Mouse (Mus musculus): ENCODE measurements around the gene C130026I21Rik.
"Not testable (repeated sequence)": the region's sequence is repeated elsewhere in the genome, so short reads cannot be mapped to it uniquely, and the experiment has no call there.

Gene C130026I21Rik

DNA sequence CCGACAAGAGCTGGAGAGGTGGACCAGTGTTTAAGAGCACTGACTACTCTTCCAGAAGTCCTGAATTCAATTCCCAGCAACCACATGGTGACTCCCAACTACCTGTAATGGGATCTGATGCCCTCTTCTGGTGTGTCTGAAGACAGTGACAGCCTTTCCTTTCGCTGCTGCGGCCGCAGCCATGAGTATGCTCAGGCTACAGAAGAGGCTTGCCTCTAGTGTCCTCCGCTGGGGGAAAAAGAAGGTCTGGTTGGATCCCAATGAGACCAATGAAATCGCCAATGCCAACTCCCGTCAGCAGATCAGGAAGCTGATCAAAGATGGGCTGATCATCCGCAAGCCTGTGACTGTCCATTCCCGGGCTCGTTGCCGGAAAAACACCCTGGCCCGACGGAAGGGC lies 258.4 kb downstream of the C130026I21Rik start:
- not testable (repeated sequence) for DNase-seq

DNA sequence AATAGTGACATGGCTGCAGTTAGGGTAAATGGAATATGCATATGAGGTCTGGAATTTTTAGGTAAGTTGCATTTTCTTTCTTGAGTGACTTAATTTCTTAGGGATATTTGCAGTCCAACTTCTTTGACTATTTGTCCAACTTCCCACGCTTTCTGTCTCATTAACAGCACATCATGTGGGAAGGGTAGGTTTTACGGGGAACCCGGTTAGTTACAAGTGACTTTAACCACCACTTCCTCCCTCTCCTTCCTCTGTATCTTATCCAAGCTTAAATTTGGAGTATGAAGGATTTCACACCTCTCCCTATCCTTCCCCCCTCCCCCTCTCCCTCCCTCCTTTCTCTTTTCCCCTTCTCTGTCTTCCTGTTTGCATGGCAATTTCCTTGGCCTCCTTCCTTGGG lies 259.4 kb downstream of the C130026I21Rik start:
- not testable (repeated sequence) for DNase-seq

DNA sequence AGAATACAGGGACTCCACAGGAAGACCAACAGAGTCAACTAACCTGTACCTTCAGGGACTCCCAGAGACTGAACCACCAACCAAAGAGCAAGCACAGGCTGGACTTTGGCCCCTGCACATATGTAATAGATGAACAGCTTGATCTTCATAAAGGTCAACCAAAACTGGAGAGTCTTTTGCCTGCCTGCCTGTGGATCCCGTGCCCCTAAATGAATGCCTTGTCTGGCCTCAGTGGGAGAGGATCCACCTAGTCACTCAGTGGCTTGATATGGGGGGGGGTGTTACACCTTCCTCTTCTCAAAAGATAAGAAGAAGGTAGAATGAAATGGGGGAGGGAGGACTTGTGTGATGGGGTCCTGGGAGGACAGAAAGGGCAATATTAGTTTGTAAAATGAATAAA lies 262.6 kb downstream of the C130026I21Rik start:
- not testable (repeated sequence) for DNase-seq

DNA sequence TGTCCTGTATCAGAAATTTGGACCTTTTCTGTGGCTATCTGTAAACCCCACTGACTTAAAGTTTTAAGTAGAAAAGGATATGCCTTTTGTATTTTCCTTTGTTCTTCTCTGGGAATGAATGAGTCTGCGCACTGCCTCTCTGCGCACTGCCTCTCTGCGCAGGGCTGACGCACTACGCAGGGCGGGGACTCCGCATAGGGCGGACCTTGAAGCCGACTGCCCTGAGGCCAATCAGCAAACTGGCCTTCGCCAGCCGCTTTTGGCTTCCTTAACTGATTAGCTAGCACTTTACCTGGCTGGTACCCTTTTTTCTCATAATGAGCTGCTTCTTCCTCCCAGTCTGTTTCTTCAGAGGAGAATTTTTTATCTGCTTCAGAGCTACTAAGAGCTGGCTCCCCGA lies 271.1 kb downstream of the C130026I21Rik start:
- not testable (repeated sequence) for DNase-seq

DNA sequence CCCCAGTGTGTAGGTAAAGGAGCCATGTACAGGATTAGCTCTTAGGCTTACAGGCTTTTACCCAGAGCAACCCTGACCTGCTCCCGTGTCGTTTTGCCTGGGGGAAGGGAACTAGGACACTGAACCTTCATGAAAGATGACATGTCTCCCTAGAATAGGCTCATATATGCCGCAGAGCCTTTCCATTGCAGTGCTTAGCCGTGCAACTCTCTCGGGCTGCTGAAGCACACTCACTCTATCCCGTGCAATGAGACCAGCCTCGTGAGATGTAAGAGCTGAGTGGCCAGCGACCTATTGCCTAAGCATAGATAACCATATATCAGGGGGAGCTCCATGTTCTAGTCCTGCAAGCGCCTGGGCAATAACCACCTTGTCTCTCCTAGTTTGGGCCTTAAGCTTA lies 274.1 kb downstream of the C130026I21Rik start:
- DNase-seq, result not testable (repeated sequence)

DNA sequence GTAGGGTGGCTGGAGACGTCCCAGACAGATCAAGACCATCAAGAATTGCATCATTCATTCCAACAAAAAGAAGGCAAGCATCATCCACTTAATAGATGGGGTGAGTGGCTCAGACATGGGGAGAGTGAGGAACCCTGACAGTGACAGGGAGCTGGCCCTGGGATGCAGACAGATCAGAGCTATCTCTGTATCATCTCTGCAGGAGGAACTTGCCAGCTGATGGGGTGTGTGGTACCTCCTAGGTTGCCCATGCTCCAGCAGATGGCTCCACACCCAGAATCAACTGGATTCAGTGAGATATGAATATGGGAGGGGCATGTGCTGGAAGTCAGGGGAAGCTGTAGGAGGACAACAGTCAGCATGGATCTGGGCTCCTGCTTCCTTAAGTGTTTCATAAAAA lies 275.9 kb downstream of the C130026I21Rik start:
- DNase-seq, result peak; percentile 22

DNA sequence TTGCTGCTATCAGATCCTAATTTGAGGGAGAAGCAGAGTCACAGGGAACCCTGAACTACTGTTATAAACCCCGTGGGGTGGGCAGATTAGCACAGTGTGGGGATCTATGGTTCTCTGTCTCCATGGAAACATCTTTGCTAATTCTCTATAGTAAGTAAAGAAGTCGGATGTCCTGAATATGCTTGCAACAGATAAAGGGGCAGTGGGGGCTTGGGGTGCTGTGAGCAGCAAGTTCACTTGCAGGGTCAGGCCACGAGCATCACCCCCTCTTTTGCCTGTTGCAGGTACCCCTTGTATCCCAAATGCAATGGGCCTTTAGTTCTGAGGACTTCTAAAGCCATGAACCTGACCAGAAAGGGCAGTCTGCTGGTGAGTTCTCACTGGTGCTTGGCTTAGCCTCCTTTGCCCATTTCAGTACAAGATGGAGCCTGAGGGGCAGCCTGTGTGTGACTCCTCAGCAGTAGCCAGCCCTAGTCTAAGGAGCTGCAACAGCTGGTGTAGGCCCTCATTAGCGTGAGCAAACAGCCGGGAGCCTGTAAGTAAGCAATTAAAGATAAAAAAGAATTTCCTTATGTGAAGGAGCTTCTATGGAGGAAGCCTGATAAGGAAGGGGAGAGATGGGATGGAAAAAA lies 276.6 kb downstream of the C130026I21Rik start:
- DNase-seq, result not testable (repeated sequence)

DNA sequence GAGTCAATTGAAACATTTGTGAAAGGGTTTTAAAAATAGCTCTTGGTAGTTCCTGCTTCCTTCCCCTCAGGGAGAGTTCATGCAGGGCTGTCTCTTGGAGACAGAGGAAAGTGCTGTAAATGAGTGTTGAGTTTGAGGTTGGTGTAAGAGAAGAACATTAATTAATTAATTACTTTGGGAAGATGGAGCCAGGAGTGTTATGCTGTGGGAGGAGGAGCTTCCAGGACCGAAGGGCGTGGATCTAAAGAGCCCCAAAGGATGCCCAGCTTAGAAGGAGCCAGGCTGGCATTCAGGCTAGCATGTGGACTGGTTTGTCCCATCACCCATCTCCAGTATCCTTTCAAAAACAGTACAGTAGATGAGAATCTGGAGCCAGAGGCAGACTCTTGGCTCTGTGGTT lies 277.1 kb downstream of the C130026I21Rik start:
- DNase-seq, result not testable (repeated sequence)

DNA sequence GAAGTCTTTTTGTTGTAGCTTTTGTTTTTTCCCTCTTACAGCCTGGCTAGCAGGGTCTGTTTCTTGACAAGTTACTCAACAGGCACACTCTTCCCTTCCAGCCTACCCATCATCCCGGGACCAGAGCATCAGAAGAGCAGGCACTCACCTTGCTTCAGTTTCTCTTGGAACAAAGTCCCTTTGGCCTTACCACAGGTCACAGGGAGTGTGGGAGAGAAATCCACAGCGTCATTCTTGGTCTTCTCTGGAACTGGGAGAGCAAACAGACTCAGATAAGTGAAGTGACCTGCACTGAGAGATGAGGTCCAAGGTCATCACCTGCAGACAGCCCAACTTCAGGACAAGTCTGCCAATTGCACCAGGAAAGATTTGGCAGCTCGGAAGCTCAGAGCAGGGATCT lies 277.5 kb downstream of the C130026I21Rik start:
- DNase-seq, result not testable (repeated sequence)

DNA sequence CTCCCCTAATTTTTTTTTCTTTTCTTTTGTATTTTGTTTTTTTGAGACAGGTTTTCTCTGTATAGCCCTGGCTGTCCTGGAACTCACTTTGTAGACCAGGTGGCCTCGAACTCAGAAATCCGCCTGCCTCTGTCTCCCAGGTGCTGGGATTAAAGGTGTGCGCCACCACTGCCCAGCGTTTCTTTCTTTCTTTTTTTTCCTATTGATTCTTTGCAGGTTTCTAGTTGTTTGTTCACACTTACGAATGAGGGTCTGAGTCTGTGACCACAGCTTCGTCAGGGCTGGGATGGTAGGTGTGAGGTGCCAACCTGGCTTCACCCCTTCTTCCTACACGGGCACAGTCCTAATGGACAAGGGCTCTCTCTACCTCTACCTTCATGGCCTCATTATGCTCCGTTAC lies 281.3 kb downstream of the C130026I21Rik start:
- not testable (repeated sequence) for DNase-seq

DNA sequence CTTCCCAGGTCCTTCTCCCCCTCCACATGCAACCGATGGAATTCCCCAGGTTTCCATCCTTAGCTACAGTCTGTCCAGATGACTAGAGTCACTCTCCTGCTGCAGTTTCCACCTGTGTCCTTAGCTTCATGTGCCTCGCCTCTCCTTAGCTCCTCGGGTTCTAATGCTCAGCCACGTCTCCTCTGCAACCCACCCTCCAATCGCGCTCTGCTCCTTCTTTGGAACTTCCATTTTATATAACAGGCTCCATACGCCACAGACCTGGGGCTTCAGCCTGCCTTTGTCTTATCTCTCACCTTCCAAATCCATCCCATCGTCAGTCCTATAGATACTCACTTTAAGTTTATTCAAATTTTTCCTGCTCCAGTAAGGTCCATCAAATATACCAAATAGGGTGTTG lies 282.6 kb downstream of the C130026I21Rik start:
- not testable (repeated sequence) for DNase-seq

DNA sequence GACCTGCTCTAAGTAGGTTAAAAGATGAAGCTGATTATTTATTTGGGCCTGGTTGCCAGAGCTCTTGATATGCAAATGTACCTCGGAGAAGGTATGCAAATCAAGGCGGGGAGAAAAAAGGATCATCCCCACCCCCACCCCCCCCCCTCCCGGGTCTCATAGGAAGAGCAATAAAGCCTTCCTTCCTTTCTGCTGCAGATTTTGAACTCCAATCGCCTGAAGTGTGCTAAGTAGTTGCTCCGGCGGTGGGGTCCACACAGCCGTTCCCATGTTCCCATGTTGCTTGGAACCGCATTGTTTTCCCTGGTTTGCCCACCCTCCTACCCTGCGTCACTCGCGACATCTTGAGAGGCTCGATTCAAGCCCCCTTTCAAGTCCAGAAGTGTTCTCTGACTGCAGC lies 308.6 kb downstream of the C130026I21Rik start:
- DNase-seq, result not testable (repeated sequence)

DNA sequence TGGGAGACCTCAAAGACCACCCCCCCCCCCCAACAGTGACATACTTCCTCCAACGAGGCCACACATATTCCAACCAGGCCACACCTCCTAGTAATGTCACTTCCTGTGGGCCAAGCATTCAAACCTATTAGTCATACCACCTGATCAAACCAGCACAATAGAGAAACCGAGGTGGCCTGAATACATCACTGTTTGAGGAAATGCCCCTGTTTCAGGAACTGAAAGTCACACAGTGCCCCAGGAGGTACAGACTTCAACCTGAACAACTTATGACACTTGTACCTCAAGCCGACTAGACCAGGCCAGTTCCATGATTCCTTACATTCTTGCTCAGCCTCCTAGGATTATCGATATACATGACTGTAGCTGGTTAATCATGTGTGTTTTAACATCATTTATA lies 312.7 kb downstream of the C130026I21Rik start:
- not testable (repeated sequence) for DNase-seq

DNA sequence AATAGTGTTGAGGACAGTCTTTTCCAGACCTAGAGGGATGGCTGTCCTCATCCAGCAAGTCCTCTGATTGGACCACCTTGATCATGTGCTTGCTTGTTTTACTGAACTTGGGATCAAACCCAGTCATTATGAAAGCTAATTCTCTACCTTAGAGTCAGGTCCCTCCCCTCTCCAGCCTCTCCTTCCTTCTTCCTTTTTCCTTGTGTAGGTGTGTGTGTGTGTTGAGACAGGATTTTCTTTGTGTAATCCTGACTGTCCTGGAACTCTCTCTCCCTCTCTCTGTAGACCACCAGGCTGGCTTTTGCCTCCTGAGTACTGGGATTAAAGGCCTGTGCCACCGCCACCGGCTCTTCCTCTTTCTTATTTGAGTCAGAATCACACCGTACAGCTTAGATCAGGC lies 313.6 kb downstream of the C130026I21Rik start:
- not testable (repeated sequence) for DNase-seq

DNA sequence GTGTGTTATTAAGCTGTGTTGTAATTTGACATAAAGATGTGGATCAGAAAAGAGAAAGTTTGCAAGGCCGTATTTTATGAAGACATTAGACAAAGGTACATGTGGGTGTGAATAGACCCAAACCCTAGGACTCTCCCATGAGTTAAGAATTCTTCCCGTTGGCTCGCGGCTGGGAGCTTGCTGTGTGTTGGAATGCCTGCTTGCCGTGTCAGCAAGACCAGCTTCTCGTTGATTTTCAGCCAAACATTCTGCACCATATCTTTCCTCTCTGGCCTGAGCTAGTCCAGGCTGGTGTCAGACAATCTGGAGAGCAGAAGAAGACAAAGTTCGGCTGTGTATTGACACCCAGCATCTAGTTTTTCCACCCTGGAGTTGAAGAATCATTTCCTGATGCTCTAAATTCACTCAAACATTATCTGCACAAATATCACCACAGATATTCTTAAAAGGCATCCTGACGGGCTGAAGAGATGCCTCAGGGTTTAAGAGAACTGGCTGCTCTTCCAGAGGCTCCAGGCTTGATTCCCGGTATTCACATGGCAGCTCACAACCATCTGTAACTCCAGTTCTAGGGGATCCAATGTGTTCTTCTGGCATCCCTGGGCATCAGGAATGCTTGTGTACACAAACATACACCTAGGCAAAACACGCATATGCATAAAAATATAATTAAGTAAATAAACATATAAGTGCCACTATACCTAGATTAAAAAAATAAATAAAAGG lies 317.7 kb downstream of the C130026I21Rik start:
- no peak for DNase-seq

DNA sequence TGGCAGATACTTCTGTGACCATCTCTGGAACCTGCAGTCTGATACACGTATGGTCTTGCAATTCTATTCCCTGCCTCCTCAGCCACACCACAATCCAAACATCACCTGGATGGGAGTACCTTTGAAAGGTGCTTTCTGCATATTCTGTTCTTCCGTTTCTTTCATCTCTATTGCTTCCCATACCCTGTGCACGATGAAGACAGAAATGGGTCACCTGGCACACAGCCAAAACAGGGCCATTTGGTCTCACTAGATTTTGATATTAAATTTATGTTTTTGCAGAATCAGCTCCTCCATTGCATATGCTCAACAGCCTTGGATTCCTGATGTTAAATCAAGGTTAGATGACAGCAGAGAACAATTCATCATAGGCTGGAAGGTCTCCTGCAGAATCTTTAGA lies 318.8 kb downstream of the C130026I21Rik start:
- no peak for DNase-seq

DNA sequence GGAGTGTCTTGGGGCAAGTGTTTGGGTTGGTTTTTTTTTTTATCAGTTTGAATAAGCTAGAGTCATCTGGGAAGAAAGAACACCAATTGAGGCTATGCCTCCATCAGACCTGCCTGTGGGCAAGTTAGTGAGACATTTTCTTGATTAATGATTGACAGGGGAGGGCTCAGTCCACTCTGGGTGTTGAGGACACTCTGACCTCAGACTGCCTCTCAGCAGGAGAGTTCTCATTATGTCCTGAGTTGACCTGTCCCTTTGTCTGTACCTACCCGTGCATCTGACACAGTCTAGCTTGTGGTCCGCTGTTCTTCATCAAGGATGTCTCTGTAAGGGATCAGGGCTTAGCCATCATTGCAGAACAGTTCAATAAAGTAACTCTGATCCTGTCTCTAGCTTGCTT lies 323.0 kb downstream of the C130026I21Rik start:
- DNase-seq, result no peak

DNA sequence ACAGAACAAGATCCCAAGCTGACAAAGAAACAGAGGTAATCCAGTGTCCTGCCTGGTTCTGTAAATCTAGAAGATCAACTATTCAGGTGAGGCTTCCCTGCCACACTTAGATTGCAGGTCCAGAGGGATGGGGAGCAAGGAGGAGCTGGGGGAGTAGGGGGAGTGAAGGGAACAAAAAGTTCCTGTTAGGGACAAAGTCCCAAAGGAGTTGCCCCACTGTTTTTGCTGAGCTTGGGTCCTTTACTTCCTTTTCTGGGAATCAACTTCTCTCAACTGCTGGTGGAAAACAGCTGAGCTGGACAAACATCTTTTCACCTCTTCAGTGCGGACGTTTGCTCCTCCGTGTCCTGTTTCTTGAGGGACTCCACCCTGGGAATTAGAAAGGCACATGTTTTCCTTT lies 324.4 kb downstream of the C130026I21Rik start:
- DNase-seq, result no peak

DNA sequence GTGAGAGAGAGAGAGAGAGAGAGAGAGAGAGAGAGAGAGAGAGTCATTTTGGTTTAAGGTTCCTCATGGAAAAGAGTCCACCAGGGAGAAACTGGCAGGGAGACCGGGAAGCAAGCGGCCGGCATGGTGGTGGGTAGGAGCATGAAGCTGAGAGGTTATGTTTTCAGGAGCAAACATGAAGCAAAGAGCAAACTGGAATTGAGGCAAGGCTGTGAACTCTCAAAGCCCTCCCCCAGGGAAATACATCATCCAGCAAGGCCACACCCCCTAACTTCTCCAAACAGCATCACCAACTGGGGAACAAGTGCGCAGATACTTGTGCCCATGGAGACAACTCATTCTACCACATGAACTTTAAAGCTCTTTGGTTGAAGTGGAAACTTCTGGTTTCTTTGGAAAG lies 326.8 kb downstream of the C130026I21Rik start:
- no peak for DNase-seq
